Mouse (Mus musculus) lung, adult 2 months (tissue): Measurements from ENCODE around the gene 1600012H06Rik.
"Not testable (repeated sequence)": the region's sequence is repeated elsewhere in the genome, so short reads cannot be mapped to it uniquely, and the experiment has no call there.

Experiments used
- CTCF ChIP-seq: fragments of 200-500 bp; IDR thresholded peaks from 2 replicates; pipeline ENCODE4 v1.5.1; 2011; ENCODE audit warnings: mild to moderate bottlenecking, low read length, control low read depth; ENCODE audit not compliant: insufficient read depth
- POLR2A ChIP-seq: fragments of 200-500 bp; IDR thresholded peaks from 2 replicates; pipeline ENCODE4 v1.6.1; 2011; ENCODE audit warnings: low read depth, mild to moderate bottlenecking, control low read depth, low read length, borderline replicate concordance; ENCODE audit errors: extremely low read depth

DNA sequence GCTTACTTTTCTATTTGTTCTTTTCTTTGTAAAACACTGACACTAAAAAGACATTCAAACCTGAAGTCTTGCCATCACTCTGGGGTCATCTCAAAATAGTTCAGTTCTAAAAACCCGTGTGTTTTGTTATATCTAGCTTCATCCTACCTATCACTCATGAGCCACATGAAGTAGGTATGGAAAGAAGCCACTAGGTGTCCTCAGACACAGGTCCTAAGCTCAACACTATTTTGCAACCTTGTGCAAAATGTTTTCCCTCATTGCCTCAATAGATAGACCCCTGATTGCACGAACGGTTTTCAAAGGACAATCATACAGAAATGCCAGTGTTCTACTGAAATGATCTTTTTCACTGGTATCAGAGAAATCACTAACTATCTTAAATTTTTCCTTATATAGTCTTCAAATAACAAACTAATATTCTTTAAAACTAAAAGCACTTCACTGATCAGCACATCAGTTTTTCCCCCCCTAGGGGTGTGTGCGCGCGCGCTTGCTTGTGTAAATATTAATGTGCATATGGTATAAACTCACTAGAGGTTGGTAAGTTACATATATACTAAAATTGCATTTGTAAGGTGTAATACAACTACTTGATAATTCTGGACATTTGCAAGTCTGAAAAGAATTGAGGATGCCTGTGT lies 34.9 kb downstream of the 1600012H06Rik start:
- not testable (repeated sequence) for TF ChIP-seq CTCF, POLR2A
